Mouse (Mus musculus) C2C12 (cell line): ENCODE data around the gene Pafah1b2.

Experiments
- CTCF ChIP-seq: IDR thresholded peaks from one replicate; pipeline ENCODE4 v1.5.1; 2011; ENCODE audit not compliant: control insufficient read depth, insufficient read depth, insufficient read length
- MAX ChIP-seq: IDR thresholded peaks from one replicate; pipeline ENCODE4 v1.6.1; 2011; ENCODE audit warnings: mild to moderate bottlenecking, control low read depth
- USF1 ChIP-seq: IDR thresholded peaks from one replicate; pipeline ENCODE4 v1.6.1; 2011; ENCODE audit warnings: low read depth, mild to moderate bottlenecking, control low read depth, moderate library complexity

- TF ChIP-seq CTCF, result no peak
- TF ChIP-seq MAX, result no peak
- no peak for TF ChIP-seq USF1
Measured at GRCm38 (mm10) chr9:45952890-45953289, 59.6 kb downstream of the Pafah1b2 start.
